Mouse (Mus musculus) liver, embryonic 15.5 days (tissue): ENCODE data around the gene Per1. TPM values are rescaled to one million over a fixed set of nuclear protein-coding genes. Genes with fewer than 3 reads are reported as not detected.

Experiments used
- ATAC-seq: fragments of 200-750 bp; cut with Nextera tagmentation; 2 replicates; pipeline ENCODE4 v1.8.0; 2017; ENCODE audit warnings: moderate number of reproducible peaks, mild to moderate bottlenecking, moderate library complexity; ENCODE audit not compliant: insufficient read depth
- H3K27ac ChIP-seq: fragments of 300-500 bp; sonication (generic); replicated peaks from 2 replicates; pipeline ENCODE4 v1.5.1; 2015; ENCODE audit warnings: mild to moderate bottlenecking, inconsistent platforms
- H3K27me3 ChIP-seq: fragments of 300-500 bp; sonication (generic); 2 replicates; pipeline ENCODE4 v1.6.1; 2015; ENCODE audit warnings: mild to moderate bottlenecking, inconsistent platforms
- H3K36me3 ChIP-seq: fragments of 300-500 bp; sonication (generic); replicated peaks from 2 replicates; pipeline ENCODE4 v1.6.1; 2015; ENCODE audit warnings: moderate library complexity, mild to moderate bottlenecking, inconsistent platforms
- H3K4me1 ChIP-seq: fragments of 300-500 bp; sonication (generic); replicated peaks from 2 replicates; pipeline ENCODE4 v1.6.1; 2015; ENCODE audit warnings: inconsistent platforms
- H3K4me2 ChIP-seq: fragments of 300-500 bp; sonication (generic); 2 replicates; pipeline ENCODE4 v1.6.1; 2015; ENCODE audit warnings: moderate library complexity, mild to moderate bottlenecking, inconsistent platforms
- H3K4me3 ChIP-seq: fragments of 300-500 bp; sonication (generic); replicated peaks from 2 replicates; pipeline ENCODE4 v1.5.1; 2015; ENCODE audit warnings: mild to moderate bottlenecking, inconsistent platforms
- H3K9ac ChIP-seq: fragments of 300-500 bp; sonication (generic); 2 replicates; pipeline ENCODE4 v1.6.1; 2015; ENCODE audit warnings: moderate library complexity, mild to moderate bottlenecking, inconsistent platforms
- H3K9me3 ChIP-seq: fragments of 300-500 bp; sonication (generic); replicated peaks from 2 replicates; pipeline ENCODE4 v1.6.1; 2016; ENCODE audit warnings: inconsistent platforms
- WGBS: fragments of 180-500 bp; shearing (Covaris S2); methylation state at CpG from one replicate; pipeline ENCODE4 v1.1.7; 2015; ENCODE audit warnings: mixed read lengths; ENCODE audit not compliant: insufficient replicate concordance; 5-methylcytosine and 5-hydroxymethylcytosine counted together
- polyA plus RNA-seq: library from polyadenylated mRNA; unstranded; fragments of >200 nt; fragmentation: Nextera tagmentation; extraction: Ambion mirVana; gene quantifications from 2 replicates; pipeline ENCODE4 v1.2.1, GENCODE M21; 2015

Gene Per1
- polyA plus RNA-seq, 1 experiment from 2014 or later, result 7.6 TPM

DNA sequence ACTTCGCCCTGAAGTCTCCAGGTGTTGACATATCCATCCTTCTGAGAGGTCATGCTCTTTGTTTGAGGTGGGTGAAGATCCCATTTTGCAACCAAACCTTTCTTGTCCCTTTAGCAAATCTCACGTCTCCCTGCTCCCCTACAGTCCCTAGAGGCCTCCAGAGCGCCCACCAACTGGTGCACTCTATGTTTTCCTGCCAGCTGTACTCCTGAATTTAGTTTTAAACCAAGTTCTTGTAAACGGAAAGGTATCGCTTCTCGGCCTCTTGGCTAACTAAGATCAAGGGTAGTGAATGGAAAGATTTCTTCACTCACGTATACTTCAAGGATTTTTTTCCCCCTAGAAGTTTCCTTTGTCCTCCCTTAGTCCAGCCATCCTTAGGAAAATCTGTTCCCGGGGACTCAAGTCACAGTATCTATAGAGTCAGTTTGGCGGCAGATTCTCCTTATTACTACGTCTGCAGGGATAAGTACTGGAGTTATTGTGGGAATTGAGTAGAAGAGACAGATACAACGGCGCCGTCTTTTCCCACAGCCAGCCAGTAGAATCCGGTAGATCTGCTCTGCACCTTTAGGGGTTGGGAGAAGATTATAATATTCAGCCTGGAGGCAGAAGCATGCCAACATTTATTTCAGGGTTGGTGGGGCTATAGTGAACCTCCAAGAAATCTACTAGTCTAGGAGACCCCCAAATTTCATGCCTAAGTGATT lies 24.6 kb downstream of the Per1 start:
- Histone ChIP-seq H3K4me2 (peak overlapping the region; percentile 98), H3K27me3 (peaks cover 74% of the 10 kb centered on the region), H3K9me3 (no peaks in the 10 kb centered on the region), H3K9ac (no peak overlapping the region), H3K4me3 (peak overlapping the region; percentile 71), H3K4me1 (peaks cover 69% of the 10 kb centered on the region), H3K36me3 (no peaks in the 10 kb centered on the region), H3K27ac (no peak overlapping the region)
- WGBS, result 38% methylated on average over 14 of the region's 14 CpGs
- no peak for ATAC-seq

DNA sequence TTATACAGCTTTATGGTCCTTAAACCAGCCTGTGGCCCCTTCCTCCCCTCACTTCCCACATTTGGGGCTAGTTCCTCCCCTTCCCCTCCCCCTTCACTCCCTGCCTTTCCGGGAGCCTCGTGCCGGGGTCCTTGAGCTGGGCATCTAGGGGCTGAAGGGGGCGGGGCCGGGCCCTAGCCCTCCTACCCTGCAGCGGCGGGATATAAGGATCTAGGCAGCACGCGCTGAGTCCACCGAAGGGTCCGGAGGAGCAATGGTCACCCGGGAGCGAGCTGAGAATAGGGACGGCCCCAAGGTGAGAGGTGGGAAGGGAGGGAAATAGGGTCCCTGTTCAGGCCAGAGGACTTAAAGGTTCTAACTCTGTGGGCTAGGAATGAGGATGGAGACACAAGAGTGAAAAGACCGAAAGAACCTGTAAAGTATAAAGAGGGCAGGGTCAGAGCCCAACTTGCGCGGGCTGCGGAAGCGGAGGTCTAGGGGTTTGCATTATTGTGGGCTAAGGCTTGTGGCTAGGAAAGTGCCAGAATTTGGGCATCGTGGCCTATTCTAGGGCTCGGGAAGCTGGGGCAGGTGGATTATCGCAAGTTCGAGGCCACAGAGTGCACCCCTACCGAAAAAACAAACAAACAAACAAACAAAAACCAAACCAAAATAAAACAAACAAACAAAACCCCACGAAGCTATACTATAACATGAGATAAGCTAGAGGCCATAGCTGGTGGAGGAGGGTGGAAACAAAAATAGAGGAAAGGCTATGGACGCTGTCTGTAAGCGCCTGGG lies 25.4 kb downstream of the Per1 start, which contains the start of gene Hes7:
TSS of gene Hes7 (plus strand) at position 184 of the 780 bp plus-strand sequence.
- no peak for ATAC-seq
- peak within 1 kb of the TSS; percentile 71 for H3K4me3 ChIP-seq
- H3K27ac ChIP-seq, result no peak within 1 kb of the TSS
- H3K27me3 ChIP-seq, result peaks cover 70% of the 10 kb centered on the region
- H3K36me3 ChIP-seq, result no peaks in the 10 kb centered on the region
- H3K9ac ChIP-seq, result peak within 1 kb of the TSS; percentile 25; the same call in 1 of the 2 replicates
- 2% methylated on average over 27 of the region's 27 CpGs for WGBS
- H3K4me1 ChIP-seq, result peaks cover 72% of the 10 kb centered on the region
- H3K4me2 ChIP-seq, result peak within 1 kb of the TSS; percentile 98
- H3K9me3 ChIP-seq, result no peaks in the 10 kb centered on the region

GRCm38 (mm10) chr11:69121001-69121740 lies 26.2 kb downstream of the Per1 start:
- H3K9me3 ChIP-seq, result no peaks in the 10 kb centered on the region
- peak overlapping the region; percentile 98 for H3K4me2 ChIP-seq
- H3K4me1 ChIP-seq, result peaks cover 80% of the 10 kb centered on the region
- under 1% methylated on average over 33 of the region's 33 CpGs for WGBS
- H3K36me3 ChIP-seq, result no peaks in the 10 kb centered on the region
- peaks cover 64% of the 10 kb centered on the region for H3K27me3 ChIP-seq
- no peak for ATAC-seq
- H3K27ac ChIP-seq, result no peak overlapping the region
- H3K9ac ChIP-seq, result peak overlapping the region; percentile 25; the same call in 1 of the 2 replicates
- H3K4me3 ChIP-seq, result peak overlapping the region; percentile 70

- H3K4me1 ChIP-seq, result peaks cover 86% of the 10 kb centered on the region
Measured at GRCm38 (mm10) chr11:69121741-69122335, 26.8 kb downstream of the Per1 start.

DNA sequence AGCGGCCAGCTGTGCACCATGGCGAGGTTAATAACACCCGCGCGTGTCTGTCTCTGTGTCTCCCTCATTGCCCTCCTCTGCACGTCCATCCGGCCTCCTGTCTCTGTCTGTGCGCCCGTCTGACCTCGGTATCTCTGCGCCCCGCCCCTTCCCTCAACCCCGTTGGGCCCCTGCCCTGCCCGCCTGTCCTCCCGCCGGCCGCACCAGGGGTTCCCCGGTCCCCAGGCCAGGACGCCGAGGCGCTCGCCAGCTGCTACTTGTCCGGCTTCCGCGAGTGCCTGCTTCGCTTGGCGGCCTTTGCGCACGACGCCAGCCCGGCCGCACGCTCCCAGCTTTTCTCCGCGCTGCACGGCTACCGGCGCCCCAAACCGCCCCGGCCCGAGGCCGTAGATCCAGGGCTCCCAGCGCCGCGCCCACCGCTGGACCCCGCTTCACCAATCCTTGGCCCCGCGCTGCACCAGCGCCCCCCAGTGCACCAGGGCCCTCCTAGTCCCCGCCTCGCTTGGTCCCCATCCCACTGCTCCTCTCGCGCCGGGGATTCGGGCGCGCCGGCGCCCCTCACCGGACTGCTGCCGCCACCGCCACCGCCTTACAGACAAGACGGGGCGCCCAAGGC lies 27.4 kb downstream of the Per1 start, which contains the start of gene 9130213A22Rik:
TSS of gene 9130213A22Rik (minus strand) at position 254 of the 616 bp plus-strand sequence.
- peaks cover 66% of the 10 kb centered on the region for H3K27me3 ChIP-seq
- under 1% methylated on average over 66 of the region's 66 CpGs for WGBS
- peak within 1 kb of the TSS; percentile 61 for H3K9ac ChIP-seq
- H3K36me3 ChIP-seq, result no peaks in the 10 kb centered on the region
- ATAC-seq, result peak; percentile 27
- peaks cover 81% of the 10 kb centered on the region for H3K4me1 ChIP-seq
- H3K4me3 ChIP-seq, result peak within 1 kb of the TSS; percentile 70
- peak within 1 kb of the TSS; percentile 81 for H3K27ac ChIP-seq
- peak within 1 kb of the TSS; percentile 98 for H3K4me2 ChIP-seq
- H3K9me3 ChIP-seq, result no peaks in the 10 kb centered on the region

More at GRCm38 (mm10) chr11:69121741-69122335, 26.8 kb downstream of the Per1 start:
- Histone ChIP-seq H3K27ac (peak overlapping the region; percentile 81; the same call in 1 of the 2 replicates), H3K9me3 (no peaks in the 10 kb centered on the region), H3K4me2 (peak overlapping the region; percentile 98), H3K9ac (peak overlapping the region; percentile 47), H3K36me3 (no peaks in the 10 kb centered on the region), H3K27me3 (peaks cover 63% of the 10 kb centered on the region), H3K4me3 (peak overlapping the region; percentile 70)
- ATAC-seq, result no peak
- 1% methylated on average over 32 of the region's 32 CpGs for WGBS

- Histone ChIP-seq H3K27me3 (peaks cover 66% of the 10 kb centered on the region), H3K4me3 (peak overlapping the region; percentile 70), H3K4me2 (peak overlapping the region; percentile 98), H3K4me1 (peaks cover 73% of the 10 kb centered on the region), H3K36me3 (no peaks in the 10 kb centered on the region), H3K9me3 (no peaks in the 10 kb centered on the region), H3K27ac (peak overlapping the region; percentile 81), H3K9ac (peak overlapping the region; percentile 61)
- no peak for ATAC-seq
- WGBS, result under 1% methylated on average over 29 of the region's 29 CpGs
Measured at GRCm38 (mm10) chr11:69123056-69123692, 28.2 kb downstream of the Per1 start.

DNA sequence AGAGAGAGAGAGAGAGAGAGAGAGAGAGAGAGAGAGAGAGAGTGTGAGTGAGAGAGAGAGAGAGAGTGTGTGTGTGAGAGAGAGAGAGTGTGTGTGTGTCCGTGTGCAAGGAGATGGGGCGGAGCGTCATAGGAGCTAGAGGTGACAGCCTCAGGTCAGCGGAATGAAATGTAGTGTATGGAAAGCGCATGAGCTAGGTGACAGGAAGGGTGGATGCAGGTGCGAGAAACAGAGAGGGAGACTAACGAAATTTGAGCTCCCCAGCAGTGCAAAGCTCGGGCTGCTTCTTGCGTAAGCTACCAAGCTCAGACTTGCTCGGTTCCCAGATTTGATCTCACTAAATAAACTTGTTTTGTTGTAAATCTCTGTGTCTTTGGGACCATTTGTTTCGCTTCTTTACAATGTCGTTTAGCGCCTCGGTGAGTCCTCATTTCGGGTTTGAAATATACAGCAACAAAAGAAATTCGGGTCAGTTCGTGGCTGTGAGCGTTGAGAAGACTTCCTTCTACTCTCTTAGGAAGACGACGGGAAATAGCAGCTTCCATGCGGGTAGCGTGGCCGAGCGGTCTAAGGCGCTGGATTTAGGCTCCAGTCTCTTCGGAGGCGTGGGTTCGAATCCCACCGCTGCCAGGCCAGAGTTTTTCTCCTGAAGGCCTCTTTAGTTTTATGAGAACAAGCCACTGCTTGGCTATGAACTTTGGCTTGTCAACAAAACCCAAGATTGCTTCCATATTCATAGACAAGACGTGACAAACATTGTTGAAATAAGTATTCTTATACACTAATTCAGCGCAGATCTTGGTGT lies 28.9 kb downstream of the Per1 start:
- under 1% methylated on average over 31 of the region's 31 CpGs for WGBS
- peaks cover 68% of the 10 kb centered on the region for H3K4me1 ChIP-seq

DNA sequence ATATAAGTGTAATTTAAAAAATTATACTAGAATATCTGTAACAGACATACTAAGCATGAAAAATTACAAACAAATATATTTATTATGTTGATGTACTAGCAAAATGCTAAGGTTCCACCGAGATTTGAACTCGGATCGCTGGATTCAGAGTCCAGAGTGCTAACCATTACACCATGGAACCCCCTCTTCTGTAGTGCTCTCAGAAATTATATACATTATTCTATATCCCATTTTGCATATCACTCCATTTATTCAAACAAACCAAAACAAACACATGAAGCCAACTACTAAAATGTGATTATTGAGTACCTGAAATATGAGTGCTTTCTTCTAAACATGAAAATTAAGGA lies 29.5 kb downstream of the Per1 start:
- peak; percentile 52 for ATAC-seq
- WGBS, result 0% methylated on average over 3 of the region's 3 CpGs
- peaks cover 69% of the 10 kb centered on the region for H3K27me3 ChIP-seq
- peaks cover 63% of the 10 kb centered on the region for H3K4me1 ChIP-seq
- no peaks in the 10 kb centered on the region for H3K9me3 ChIP-seq
- H3K9ac ChIP-seq, result no peak overlapping the region
- H3K4me2 ChIP-seq, result peak overlapping the region; percentile 98
- peak overlapping the region; percentile 79; the same call in 1 of the 2 replicates for H3K27ac ChIP-seq
- H3K4me3 ChIP-seq, result peak overlapping the region; percentile 70
- no peaks in the 10 kb centered on the region for H3K36me3 ChIP-seq

More for the DNA sequence above, 28.9 kb downstream of the Per1 start:
- Histone ChIP-seq H3K9me3 (no peaks in the 10 kb centered on the region), H3K4me3 (peak overlapping the region; percentile 70), H3K27me3 (peaks cover 69% of the 10 kb centered on the region), H3K4me2 (peak overlapping the region; percentile 98), H3K36me3 (no peaks in the 10 kb centered on the region), H3K9ac (peak overlapping the region; percentile 61), H3K27ac (peak overlapping the region; percentile 79)
- peak; percentile 69 for ATAC-seq

DNA sequence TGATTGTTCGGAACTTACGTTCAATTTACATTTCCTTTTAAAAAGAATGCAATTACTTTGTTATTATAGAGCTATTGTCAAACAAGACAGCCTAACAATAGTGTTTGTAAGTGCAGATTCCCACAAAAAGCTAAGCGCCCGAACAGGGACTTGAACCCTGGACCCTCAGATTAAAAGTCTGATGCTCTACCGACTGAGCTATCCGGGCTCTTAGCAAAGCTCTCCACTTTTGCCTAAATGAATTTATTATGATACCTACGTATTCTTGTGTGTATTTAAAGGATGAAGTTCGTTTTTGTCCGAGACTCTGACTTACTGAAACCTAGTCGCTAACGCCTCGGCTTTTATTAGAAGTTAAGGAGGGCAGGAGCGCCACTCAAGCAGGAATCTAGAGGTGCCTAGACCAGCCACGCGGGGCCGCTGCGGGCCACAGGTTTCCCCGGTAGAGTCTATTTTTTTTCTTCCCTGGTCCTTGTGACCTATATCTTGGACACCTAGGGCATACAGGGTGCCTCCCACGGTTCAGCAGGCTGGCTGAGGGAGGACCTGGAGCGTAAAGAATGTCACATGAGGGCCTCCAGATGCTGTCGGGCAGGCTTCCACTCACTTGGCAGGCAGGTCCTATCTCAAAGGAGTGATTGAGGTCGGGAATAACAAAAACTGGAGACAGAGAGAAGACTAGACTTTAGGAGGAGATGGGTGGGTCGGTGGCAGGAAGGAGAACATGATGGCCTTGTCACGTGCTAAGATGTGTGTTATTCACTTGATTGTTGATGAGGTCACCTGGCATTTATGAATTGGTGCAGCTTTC lies 30.2 kb downstream of the Per1 start:
- Histone ChIP-seq H3K27me3 (peaks cover 68% of the 10 kb centered on the region), H3K27ac (peak overlapping the region; percentile 66), H3K4me1 (peaks cover 58% of the 10 kb centered on the region), H3K9me3 (no peaks in the 10 kb centered on the region), H3K4me2 (peak overlapping the region; percentile 93), H3K9ac (peak overlapping the region; percentile 53), H3K36me3 (no peaks in the 10 kb centered on the region), H3K4me3 (peak overlapping the region; percentile 62)
- WGBS, result under 1% methylated on average over 24 of the region's 24 CpGs
- ATAC-seq, result peak; percentile 37; the same call in 1 of the 2 replicates
